Mouse (Mus musculus) liver, adult 2 months (tissue): ENCODE measurements around the gene Lax1.

Experiments used
- CTCF ChIP-seq: fragments of 200-500 bp; IDR thresholded peaks from 2 replicates; pipeline ENCODE4 v1.5.1; 2011; ENCODE audit warnings: low read depth, low read length, control low read depth
- POLR2A ChIP-seq: fragments of 200-500 bp; IDR thresholded peaks from 2 replicates; pipeline ENCODE4 v1.6.1; 2011; ENCODE audit warnings: low read length, control low read depth; ENCODE audit not compliant: insufficient read depth; ENCODE audit errors: extremely low read depth

GRCm38 (mm10) chr1:133668618-133669017 lies 21.3 kb downstream of the Lax1 start:
- TF ChIP-seq CTCF (no peak), POLR2A (no peak)
